Mouse (Mus musculus): ENCODE results near the gene Msi2. TPM values are rescaled to one million over a fixed set of nuclear protein-coding genes. Genes with fewer than 3 reads are reported as not detected.

The Msi2 gene
- polyA plus RNA-seq, 1 experiment: 14.2 TPM

DNA sequence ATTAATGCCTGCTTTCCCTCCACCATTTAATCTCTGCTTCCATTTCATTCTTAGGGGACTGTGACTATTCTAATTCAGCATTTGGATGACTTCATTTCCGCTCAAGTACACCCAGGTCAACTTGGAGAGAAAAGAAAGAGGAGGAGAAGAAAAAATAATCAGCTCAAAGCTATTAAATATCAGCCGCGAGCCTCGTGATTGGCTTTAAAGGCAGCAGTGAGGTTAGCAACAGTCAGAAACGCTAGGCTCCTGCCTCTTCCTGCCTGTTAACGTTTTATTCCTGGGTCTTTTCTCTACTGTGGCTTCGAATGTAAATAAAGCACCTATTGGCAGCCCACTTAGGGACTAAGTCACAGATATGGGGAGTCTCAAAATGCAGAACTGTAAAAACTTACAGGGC, 135.5 kb downstream of the Msi2 start:
- no peak for TF ChIP-seq POLR2A (IDR thresholded peaks at IDR 0.05; ENCODE audit: low read depth, low read length)
- TF ChIP-seq CTCF (IDR thresholded peaks at IDR 0.05; ENCODE audit: extremely low read depth, insufficient read depth, insufficient read length, insufficient replicate concordance): no peak
- WGBS: 32% methylated on average over 7 of the region's 7 CpGs

DNA sequence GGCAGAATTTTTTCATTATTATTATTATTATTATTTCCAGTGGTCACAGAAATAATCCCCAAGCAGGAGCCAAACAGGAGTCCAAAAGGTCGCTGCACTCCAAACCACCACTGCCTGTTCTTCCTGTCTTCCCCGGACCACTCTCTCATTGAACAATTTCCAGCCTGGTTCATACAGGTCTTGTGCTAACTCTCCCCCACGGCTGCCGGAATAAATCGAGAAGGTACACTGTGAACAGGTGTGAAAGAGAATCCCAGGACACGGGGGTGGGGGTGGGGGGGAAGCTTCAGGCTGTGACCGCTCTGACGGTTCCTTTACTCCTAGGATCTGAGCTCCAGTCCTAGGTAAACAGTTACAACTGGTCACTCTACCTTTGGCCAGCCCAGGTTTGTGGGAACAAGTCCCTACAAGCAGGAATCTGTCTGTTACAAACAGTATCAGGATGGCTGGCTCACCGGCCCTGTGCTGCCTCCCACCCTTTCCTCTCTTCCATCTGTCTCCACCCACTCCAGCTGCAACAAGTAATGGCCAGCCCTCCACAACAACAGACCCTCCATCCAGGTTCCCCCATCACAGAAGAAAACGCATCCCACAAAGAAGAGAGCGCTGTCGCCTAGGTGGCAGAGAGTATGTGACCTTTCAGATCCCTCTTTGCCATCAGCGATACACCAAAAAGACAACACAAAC, 136.1 kb downstream of the Msi2 start:
- Histone ChIP-seq H3K36me3 (ENCODE audit: control insufficient read depth, insufficient read depth, low read length) (no peaks in the 10 kb centered on the region), H3K4me3 (ENCODE audit: extremely low read depth, insufficient read depth, insufficient read length) (no peak overlapping the region), H3K27ac (ENCODE audit: insufficient read depth, low read length) (no peak overlapping the region), H3K27me3 (ENCODE audit: control insufficient read depth, insufficient read depth, low read length) (no peaks in the 10 kb centered on the region), H3K4me1 (ENCODE audit: control insufficient read depth, insufficient read depth, insufficient read length) (peaks cover 12% of the 10 kb centered on the region)
- no peak for DNase-seq (ENCODE audit: low read depth in 1 of 2, low spot score in 2 of 2)
- TF ChIP-seq POLR2A (IDR thresholded peaks at IDR 0.05; ENCODE audit: low read depth, low read length) (no peak), CTCF (IDR thresholded peaks at IDR 0.05; ENCODE audit: extremely low read depth, insufficient read depth, insufficient read length, insufficient replicate concordance) (no peak)
- WGBS: 64% methylated on average over 13 of the region's 13 CpGs

More for the DNA sequence above, 135.5 kb downstream of the Msi2 start:
- Histone ChIP-seq H3K27me3 (ENCODE audit: control insufficient read depth, insufficient read depth, low read length) (no peaks in the 10 kb centered on the region), H3K4me3 (ENCODE audit: extremely low read depth, insufficient read depth, insufficient read length) (no peak overlapping the region), H3K4me1 (ENCODE audit: control insufficient read depth, insufficient read depth, insufficient read length) (peaks cover 12% of the 10 kb centered on the region), H3K27ac (ENCODE audit: insufficient read depth, low read length) (no peak overlapping the region), H3K36me3 (ENCODE audit: control insufficient read depth, insufficient read depth, low read length) (no peaks in the 10 kb centered on the region)
- DNase-seq (ENCODE audit: low read depth in 1 of 2, low spot score in 2 of 2): no peak

DNA sequence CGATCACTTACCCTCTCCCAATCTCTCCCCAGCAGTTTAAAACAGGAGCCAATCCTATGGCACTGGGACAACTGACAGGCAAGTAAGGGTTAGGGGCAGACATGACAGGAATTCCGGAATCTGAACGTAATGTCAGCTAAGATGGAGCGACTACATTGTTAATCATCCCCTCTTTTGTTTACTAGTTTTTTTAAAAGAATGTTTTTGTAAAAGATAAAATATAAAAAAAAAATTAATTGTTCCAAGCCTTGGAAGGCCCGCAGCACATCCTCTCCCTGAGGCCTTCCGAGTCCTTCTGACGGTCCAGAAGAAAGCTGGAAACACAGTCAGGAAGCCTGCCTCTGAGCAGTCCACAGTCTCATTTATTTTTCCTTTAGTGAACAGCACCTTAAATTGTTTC, 136.9 kb downstream of the Msi2 start:
- Histone ChIP-seq H3K27ac (ENCODE audit: insufficient read depth, low read length) (no peak overlapping the region), H3K27me3 (ENCODE audit: control insufficient read depth, insufficient read depth, low read length) (no peaks in the 10 kb centered on the region), H3K36me3 (ENCODE audit: control insufficient read depth, insufficient read depth, low read length) (no peaks in the 10 kb centered on the region), H3K4me3 (ENCODE audit: extremely low read depth, insufficient read depth, insufficient read length) (no peak overlapping the region), H3K4me1 (ENCODE audit: control insufficient read depth, insufficient read depth, insufficient read length) (peaks cover 15% of the 10 kb centered on the region)
- DNase-seq (ENCODE audit: low read depth in 1 of 2, low spot score in 2 of 2): no peak
- no peak for TF ChIP-seq CTCF (IDR thresholded peaks at IDR 0.05; ENCODE audit: extremely low read depth, insufficient read depth, insufficient read length, insufficient replicate concordance)
- 93% methylated on average over 7 of the region's 7 CpGs for WGBS

DNA sequence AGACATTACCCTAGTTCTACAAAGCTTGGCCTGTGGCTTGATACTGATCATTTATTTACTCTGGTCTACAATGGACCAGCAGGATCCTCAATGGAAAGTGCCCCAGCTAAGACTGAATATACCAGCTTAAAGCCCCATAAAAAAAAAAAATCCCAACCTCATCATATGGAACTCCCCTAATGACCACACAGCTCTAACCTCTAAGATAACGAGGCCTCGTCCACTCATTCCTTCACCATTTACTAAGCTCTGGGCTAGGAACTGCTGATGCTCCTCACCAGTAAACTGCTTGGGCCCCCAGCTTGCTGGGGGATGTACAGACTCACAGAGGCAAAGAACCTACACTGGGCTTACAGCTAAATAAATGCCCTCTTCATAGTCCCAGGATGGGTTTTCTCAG, 139.6 kb downstream of the Msi2 start:
- Histone ChIP-seq H3K27ac (ENCODE audit: insufficient read depth, low read length) (no peak overlapping the region), H3K36me3 (ENCODE audit: control insufficient read depth, insufficient read depth, low read length) (no peaks in the 10 kb centered on the region), H3K4me1 (ENCODE audit: control insufficient read depth, insufficient read depth, insufficient read length) (peaks cover 19% of the 10 kb centered on the region), H3K27me3 (ENCODE audit: control insufficient read depth, insufficient read depth, low read length) (no peaks in the 10 kb centered on the region), H3K4me3 (ENCODE audit: extremely low read depth, insufficient read depth, insufficient read length) (no peak overlapping the region)
- 98% methylated on average over 2 of the region's 2 CpGs for WGBS
- no peak for TF ChIP-seq CTCF (IDR thresholded peaks at IDR 0.05; ENCODE audit: extremely low read depth, insufficient read depth, insufficient read length, insufficient replicate concordance)
- TF ChIP-seq POLR2A (IDR thresholded peaks at IDR 0.05; ENCODE audit: low read depth, low read length): no peak
- DNase-seq (ENCODE audit: low read depth in 1 of 2, low spot score in 2 of 2): no peak

DNA sequence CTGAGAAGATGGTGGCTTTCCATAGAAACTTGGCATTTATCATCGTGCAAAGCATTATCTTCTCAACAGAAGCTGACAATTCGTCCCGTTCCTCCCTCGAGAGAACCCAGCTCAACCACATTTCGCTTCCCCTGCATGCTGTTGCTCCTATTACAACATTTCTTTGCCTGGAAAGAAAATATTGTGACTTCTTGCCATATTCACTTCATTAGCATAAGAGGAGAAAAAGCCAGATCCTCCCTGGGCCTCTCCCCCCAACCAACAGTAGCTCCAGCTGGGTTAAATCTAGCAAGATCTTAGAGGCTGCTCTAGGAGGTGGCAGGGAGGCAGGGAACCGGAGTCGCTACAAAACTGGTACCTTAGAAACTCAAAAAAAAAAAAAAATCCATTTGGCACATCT, 141.2 kb downstream of the Msi2 start:
- Histone ChIP-seq H3K4me3 (ENCODE audit: extremely low read depth, insufficient read depth, insufficient read length) (no peak overlapping the region), H3K27ac (ENCODE audit: insufficient read depth, low read length) (peak overlapping the region; percentile 29; the same call in 1 of the 2 replicates), H3K27me3 (ENCODE audit: control insufficient read depth, insufficient read depth, low read length) (no peaks in the 10 kb centered on the region), H3K36me3 (ENCODE audit: control insufficient read depth, insufficient read depth, low read length) (no peaks in the 10 kb centered on the region), H3K4me1 (ENCODE audit: control insufficient read depth, insufficient read depth, insufficient read length) (peaks cover 10% of the 10 kb centered on the region)
- WGBS: 50% methylated on average over 7 of the region's 7 CpGs
- no peak for DNase-seq (ENCODE audit: low read depth in 1 of 2, low spot score in 2 of 2)
- TF ChIP-seq CTCF (IDR thresholded peaks at IDR 0.05; ENCODE audit: extremely low read depth, insufficient read depth, insufficient read length, insufficient replicate concordance): no peak
- TF ChIP-seq POLR2A (IDR thresholded peaks at IDR 0.05; ENCODE audit: low read depth, low read length): no peak

DNA sequence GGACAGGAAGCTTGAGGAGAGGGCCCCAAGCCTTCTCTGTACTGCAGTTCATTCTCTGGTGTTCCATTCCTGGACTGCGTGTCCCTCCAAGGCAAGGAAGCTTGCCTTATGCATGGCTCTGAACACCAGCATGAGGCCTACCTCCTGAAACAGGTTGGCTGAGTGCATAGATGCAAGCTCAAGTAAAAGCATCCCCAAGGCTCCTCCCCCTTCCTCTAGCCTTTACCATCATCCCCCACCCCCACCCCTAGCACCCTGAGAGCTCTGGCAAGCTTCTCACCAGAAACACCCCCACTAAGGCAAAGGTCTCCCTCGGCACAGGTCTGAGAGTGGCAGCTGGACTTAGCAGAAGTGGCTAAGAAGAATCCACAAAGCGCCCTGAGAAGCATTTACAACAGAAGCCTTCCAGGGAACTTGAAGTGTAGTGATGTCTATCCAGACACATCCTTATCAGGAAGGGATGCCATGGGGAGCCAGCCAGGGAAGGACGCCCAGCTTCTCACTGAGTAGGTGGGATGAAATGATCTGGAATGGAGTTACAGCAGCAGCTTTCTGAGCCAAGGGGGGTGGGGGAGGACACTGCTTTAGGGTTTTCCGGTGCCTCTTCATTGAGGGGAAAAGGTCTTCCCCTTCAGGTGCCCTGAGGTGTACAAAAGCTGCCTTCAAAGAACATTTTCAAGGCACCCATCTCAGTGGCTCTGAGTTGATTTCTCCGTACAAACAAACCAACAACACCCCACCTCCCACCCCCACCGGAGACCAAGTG, 141.9 kb downstream of the Msi2 start:
- WGBS: 59% methylated on average over 7 of the region's 7 CpGs
- Histone ChIP-seq H3K4me1 (ENCODE audit: control insufficient read depth, insufficient read depth, insufficient read length) (peaks cover 10% of the 10 kb centered on the region), H3K36me3 (ENCODE audit: control insufficient read depth, insufficient read depth, low read length) (no peaks in the 10 kb centered on the region), H3K4me3 (ENCODE audit: extremely low read depth, insufficient read depth, insufficient read length) (no peak overlapping the region), H3K27me3 (ENCODE audit: control insufficient read depth, insufficient read depth, low read length) (no peaks in the 10 kb centered on the region), H3K27ac (ENCODE audit: insufficient read depth, low read length) (peak overlapping the region; percentile 49)
- no peak for TF ChIP-seq POLR2A (IDR thresholded peaks at IDR 0.05; ENCODE audit: low read depth, low read length)
- TF ChIP-seq CTCF (IDR thresholded peaks at IDR 0.05; ENCODE audit: extremely low read depth, insufficient read depth, insufficient read length, insufficient replicate concordance): no peak
- DNase-seq (ENCODE audit: low read depth in 1 of 2, low spot score in 2 of 2): no peak
